Mouse (Mus musculus) spleen, adult 2 months (tissue): ENCODE data around the gene Gas2l3.
A peak's percentile ranks its signal among the peaks of the same experiment; 100 is the strongest.

Experiments used
- CTCF ChIP-seq: fragments of 200-500 bp; IDR thresholded peaks from 2 replicates; pipeline ENCODE4 v1.5.1; 2011; ENCODE audit warnings: mild to moderate bottlenecking, inconsistent platforms; ENCODE audit not compliant: insufficient read depth, insufficient read length, insufficient replicate concordance; ENCODE audit errors: extremely low read depth
- POLR2A ChIP-seq: fragments of 200-500 bp; IDR thresholded peaks from 2 replicates; pipeline ENCODE4 v1.6.1; 2011; ENCODE audit warnings: low read depth, low read length, inconsistent platforms

DNA sequence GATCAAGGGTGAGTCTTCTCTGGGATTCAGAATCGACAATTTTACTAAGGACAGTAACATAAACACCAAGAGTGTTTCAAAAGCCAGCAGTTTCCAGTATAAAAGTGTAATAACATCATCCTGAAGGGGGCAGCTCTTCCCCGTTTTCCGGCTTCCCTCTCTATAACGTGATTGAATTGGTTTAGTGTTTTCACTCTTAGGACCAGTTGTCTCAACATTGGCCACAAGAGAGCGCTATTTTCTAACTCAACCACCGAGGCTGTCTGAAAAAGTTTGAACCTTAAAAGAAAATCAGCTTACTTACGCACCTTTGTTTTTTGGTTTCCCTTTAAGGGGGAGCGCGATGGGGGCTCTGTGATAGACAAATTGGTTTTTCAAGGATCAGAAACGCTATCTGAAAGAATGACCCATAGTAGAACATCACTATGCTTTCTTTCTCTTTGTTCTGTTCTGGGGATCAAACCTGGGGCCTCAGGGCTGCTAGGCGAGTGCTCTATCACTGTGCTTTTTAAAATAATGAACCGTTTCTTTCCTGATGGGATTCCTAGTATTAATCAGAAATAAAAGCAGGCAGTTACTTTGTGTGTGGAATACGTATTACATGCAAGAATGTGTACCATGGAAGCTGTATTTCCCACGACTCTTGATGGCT lies 18.2 kb upstream of the Gas2l3 start:
- TF ChIP-seq POLR2A, result no peak
- peak; percentile 25; the same call in 1 of the 2 replicates for TF ChIP-seq CTCF
